Mouse (Mus musculus): ENCODE data around the gene Necap2. TPM values are rescaled to one million over a fixed set of nuclear protein-coding genes. Genes with fewer than 3 reads are reported as not detected.
A peak's percentile ranks its signal among the peaks of the same experiment; 100 is the strongest.

Necap2 gene
- polyA plus RNA-seq, 1 experiment from 2014 or later = 56.8 TPM

- H3K4me3 ChIP-seq (replicated peaks) = no peak overlapping the region
- no peaks in the 10 kb centered on the region for H3K9me3 ChIP-seq
- no peak overlapping the region for H3K9ac ChIP-seq
- H3K27ac ChIP-seq = no peak overlapping the region
- peaks cover 79% of the 10 kb centered on the region for H3K36me3 ChIP-seq (replicated peaks)
- no peaks in the 10 kb centered on the region for H3K4me1 ChIP-seq
- WGBS = 92% methylated on average over 8 of the region's 8 CpGs
- ATAC-seq (ENCODE audit: low FRiP score) = no peak
- H3K27me3 ChIP-seq = no peaks in the 10 kb centered on the region
- no peak overlapping the region for H3K4me2 ChIP-seq
Observed at GRCm38 (mm10) chr4:141068655-141069054, 9.5 kb downstream of the Necap2 start.

GRCm38 (mm10) chr4:141067516-141068046 lies 10.6 kb downstream of the Necap2 start:
- no peak overlapping the region for H3K27ac ChIP-seq
- H3K9me3 ChIP-seq = no peaks in the 10 kb centered on the region
- no peak overlapping the region for H3K4me2 ChIP-seq
- no peaks in the 10 kb centered on the region for H3K4me1 ChIP-seq
- H3K36me3 ChIP-seq (replicated peaks) = peaks cover 68% of the 10 kb centered on the region
- 91% methylated on average over 9 of the region's 9 CpGs for WGBS
- no peaks in the 10 kb centered on the region for H3K27me3 ChIP-seq
- 0 out of 2 replicates have a peak overlapping the region, but pooled peaks have one; percentile 33 for H3K9ac ChIP-seq
- no peak for ATAC-seq (ENCODE audit: low FRiP score)
- no peak overlapping the region for H3K4me3 ChIP-seq (replicated peaks)

- Histone ChIP-seq H3K4me2 (no peak overlapping the region), H3K27me3 (no peaks in the 10 kb centered on the region), H3K4me3 (replicated peaks) (no peak overlapping the region), H3K4me1 (no peaks in the 10 kb centered on the region), H3K27ac (no peak overlapping the region), H3K9me3 (no peaks in the 10 kb centered on the region), H3K36me3 (replicated peaks) (peaks cover 61% of the 10 kb centered on the region), H3K9ac (0 out of 2 replicates have a peak overlapping the region, but pooled peaks have one; percentile 33)
- WGBS = 87% methylated on average over 12 of the region's 12 CpGs
- ATAC-seq (ENCODE audit: low FRiP score) = no peak
Observed at GRCm38 (mm10) chr4:141066709-141067515, 11.2 kb downstream of the Necap2 start.

- H3K36me3 ChIP-seq (replicated peaks) = peaks cover 45% of the 10 kb centered on the region
- ATAC-seq (ENCODE audit: low FRiP score) = peak; percentile 18; the same call in 1 of the 2 replicates
- no peaks in the 10 kb centered on the region for H3K27me3 ChIP-seq
- 4% methylated on average over 8 of the region's 8 CpGs for WGBS
- no peak overlapping the region for H3K27ac ChIP-seq
- H3K9me3 ChIP-seq = no peaks in the 10 kb centered on the region
- no peak overlapping the region for H3K9ac ChIP-seq
- no peak overlapping the region for H3K4me3 ChIP-seq (replicated peaks)
- no peak overlapping the region for H3K4me2 ChIP-seq
- H3K4me1 ChIP-seq = peaks cover 8% of the 10 kb centered on the region
Observed at GRCm38 (mm10) chr4:141065123-141065522, 13.0 kb downstream of the Necap2 start.

GRCm38 (mm10) chr4:141064104-141064659 lies 14.0 kb downstream of the Necap2 start:
- Histone ChIP-seq H3K9ac (no peak overlapping the region), H3K4me3 (replicated peaks) (no peak overlapping the region), H3K4me2 (no peak overlapping the region), H3K4me1 (peaks cover 16% of the 10 kb centered on the region), H3K9me3 (no peaks in the 10 kb centered on the region), H3K36me3 (replicated peaks) (peaks cover 36% of the 10 kb centered on the region), H3K27ac (no peak overlapping the region), H3K27me3 (no peaks in the 10 kb centered on the region)
- WGBS = 79% methylated on average over 4 of the region's 4 CpGs
- ATAC-seq (ENCODE audit: low FRiP score) = no peak

- H3K27ac ChIP-seq = peak within 1 kb of the TSS; percentile 88
- H3K4me1 ChIP-seq = peaks cover 23% of the 10 kb centered on the region
- H3K27me3 ChIP-seq = no peaks in the 10 kb centered on the region
- no peaks in the 10 kb centered on the region for H3K9me3 ChIP-seq
- H3K9ac ChIP-seq = peak within 1 kb of the TSS; percentile 77
- H3K4me3 ChIP-seq (replicated peaks) = peak within 1 kb of the TSS; percentile 57
- peak within 1 kb of the TSS; percentile 70 for H3K4me2 ChIP-seq
- ATAC-seq (ENCODE audit: low FRiP score) = peak; percentile 95
- peaks cover 22% of the 10 kb centered on the region for H3K36me3 ChIP-seq (replicated peaks)
- WGBS = under 1% methylated on average over 75 of the region's 77 CpGs
Observed at GRCm38 (mm10) chr4:141060426-141061301, 17.5 kb downstream of the Necap2 start, which contains the start of gene Crocc. Gene Crocc, minus strand, starts transcription at chr4:141060550.

GRCm38 (mm10) chr4:141059616-141060425 lies 18.3 kb downstream of the Necap2 start:
- H3K4me3 ChIP-seq (replicated peaks) = peak overlapping the region; percentile 57
- peaks cover 26% of the 10 kb centered on the region for H3K36me3 ChIP-seq (replicated peaks)
- no peaks in the 10 kb centered on the region for H3K27me3 ChIP-seq
- peaks cover 23% of the 10 kb centered on the region for H3K4me1 ChIP-seq
- peak overlapping the region; percentile 88 for H3K27ac ChIP-seq
- 2% methylated on average over 32 of the region's 32 CpGs for WGBS
- no peaks in the 10 kb centered on the region for H3K9me3 ChIP-seq
- peak overlapping the region; percentile 77 for H3K9ac ChIP-seq
- ATAC-seq (ENCODE audit: low FRiP score) = no peak; the same call in 1 of the 2 replicates
- H3K4me2 ChIP-seq = peak overlapping the region; percentile 70

- no peaks in the 10 kb centered on the region for H3K27me3 ChIP-seq
- no peak for ATAC-seq (ENCODE audit: low FRiP score)
- no peaks in the 10 kb centered on the region for H3K9me3 ChIP-seq
- H3K27ac ChIP-seq = 0 out of 2 replicates have a peak overlapping the region, but pooled peaks have one; percentile 19
- peaks cover 29% of the 10 kb centered on the region for H3K4me1 ChIP-seq
- peaks cover 29% of the 10 kb centered on the region for H3K36me3 ChIP-seq (replicated peaks)
- H3K4me3 ChIP-seq (replicated peaks) = no peak overlapping the region
- 0 out of 2 replicates have a peak overlapping the region, but pooled peaks have one; percentile 21 for H3K9ac ChIP-seq
- H3K4me2 ChIP-seq = peak overlapping the region; percentile 70; the same call in 1 of the 2 replicates
- WGBS = 81% methylated on average over 8 of the region's 9 CpGs
Observed at GRCm38 (mm10) chr4:141058835-141059234, 19.3 kb downstream of the Necap2 start.

GRCm38 (mm10) chr4:141056970-141057369 lies 21.2 kb downstream of the Necap2 start:
- H3K4me2 ChIP-seq = no peak overlapping the region
- peaks cover 48% of the 10 kb centered on the region for H3K4me1 ChIP-seq
- 94% methylated on average over 10 of the region's 10 CpGs for WGBS
- H3K4me3 ChIP-seq (replicated peaks) = no peak overlapping the region
- no peak for ATAC-seq (ENCODE audit: low FRiP score)
- H3K36me3 ChIP-seq (replicated peaks) = peaks cover 29% of the 10 kb centered on the region
- no peak overlapping the region for H3K27ac ChIP-seq
- H3K9ac ChIP-seq = no peak overlapping the region
- H3K27me3 ChIP-seq = no peaks in the 10 kb centered on the region
- no peaks in the 10 kb centered on the region for H3K9me3 ChIP-seq

GRCm38 (mm10) chr4:141053568-141054161 lies 24.5 kb downstream of the Necap2 start:
- H3K9me3 ChIP-seq = no peaks in the 10 kb centered on the region
- H3K27ac ChIP-seq = peak overlapping the region; percentile 93
- no peaks in the 10 kb centered on the region for H3K27me3 ChIP-seq
- peak overlapping the region; percentile 18 for H3K4me3 ChIP-seq (replicated peaks)
- peaks cover 55% of the 10 kb centered on the region for H3K4me1 ChIP-seq
- peak; percentile 70 for ATAC-seq (ENCODE audit: low FRiP score)
- peaks cover 29% of the 10 kb centered on the region for H3K36me3 ChIP-seq (replicated peaks)
- H3K9ac ChIP-seq = peak overlapping the region; percentile 53; the same call in 1 of the 2 replicates
- 3% methylated on average over 17 of the region's 17 CpGs for WGBS
- H3K4me2 ChIP-seq = peak overlapping the region; percentile 49

GRCm38 (mm10) chr4:141053138-141053537 lies 25.0 kb downstream of the Necap2 start:
- peak overlapping the region; percentile 49 for H3K4me2 ChIP-seq
- no peak for ATAC-seq (ENCODE audit: low FRiP score)
- H3K36me3 ChIP-seq (replicated peaks) = peaks cover 29% of the 10 kb centered on the region
- 23% methylated on average over 8 of the region's 8 CpGs for WGBS
- peak overlapping the region; percentile 18 for H3K4me3 ChIP-seq (replicated peaks)
- peaks cover 59% of the 10 kb centered on the region for H3K4me1 ChIP-seq
- peak overlapping the region; percentile 53; the same call in 1 of the 2 replicates for H3K9ac ChIP-seq
- H3K9me3 ChIP-seq = no peaks in the 10 kb centered on the region
- no peaks in the 10 kb centered on the region for H3K27me3 ChIP-seq
- H3K27ac ChIP-seq = peak overlapping the region; percentile 93

Data from forebrain, embryonic 12.5 days (tissue).